Mouse (Mus musculus): ENCODE data around the gene Ccnt2. TPM values are rescaled to one million over a fixed set of nuclear protein-coding genes. Genes with fewer than 3 reads are reported as not detected.

The Ccnt2 gene
- polyA plus RNA-seq, 1 experiment from 2014 or later = 17.7 TPM

DNA sequence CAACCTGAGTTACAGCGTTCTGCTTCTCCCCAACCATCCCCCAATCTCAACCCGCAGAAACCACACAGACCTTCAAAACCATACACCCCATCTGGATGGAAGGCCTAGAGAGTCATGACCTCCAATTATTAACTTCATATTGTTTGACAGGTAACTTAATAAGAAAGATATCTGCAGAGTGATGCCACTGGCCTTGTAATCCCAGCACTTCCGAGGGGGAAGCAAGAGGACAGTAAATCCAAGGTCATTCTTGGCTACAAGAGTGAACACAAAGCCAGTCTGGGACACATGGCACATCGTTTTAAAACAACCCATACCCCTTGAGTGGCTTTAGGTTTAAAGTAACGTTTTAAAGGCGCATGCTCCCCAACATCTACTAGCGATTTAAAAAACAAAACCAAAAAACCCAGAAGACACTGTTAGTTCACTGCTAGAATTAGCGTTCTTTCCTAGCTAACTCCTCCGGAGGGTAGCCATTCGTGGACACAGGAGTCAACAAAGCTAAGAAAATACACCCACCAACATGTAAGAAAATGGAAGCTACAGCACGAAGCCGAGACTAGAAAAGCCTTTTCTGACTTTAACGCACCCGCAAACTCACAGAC, 664 bp upstream of the Ccnt2 start:
- Histone ChIP-seq H3K36me3 (ENCODE audit: control insufficient read depth, insufficient read depth) (no peaks in the 10 kb centered on the region), H3K27me3 (replicated peaks; ENCODE audit: control insufficient read depth, insufficient read depth, low read length) (no peaks in the 10 kb centered on the region), H3K9ac (ENCODE audit: low read depth, low read length) (peak overlapping the region; percentile 60), H3K27ac (ENCODE audit: low read depth, low read length) (peak overlapping the region; percentile 67), H3K9me3 (ENCODE audit: control insufficient read depth) (no peaks in the 10 kb centered on the region), H3K4me1 (replicated peaks; ENCODE audit: control insufficient read depth, insufficient read depth, low read length) (no peaks in the 10 kb centered on the region), H3K4me3 (ENCODE audit: low read depth, low read length) (peak overlapping the region; percentile 97), H3K4me2 (replicated peaks; ENCODE audit: low read depth) (peak overlapping the region; percentile 71)
- under 1% methylated on average over 14 of the region's 14 CpGs for WGBS
- peak; percentile 16 for ATAC-seq
- no peak for TF ChIP-seq CTCF (IDR thresholded peaks at IDR 0.05; ENCODE audit: low read depth)

- Histone ChIP-seq H3K36me3 (ENCODE audit: control insufficient read depth, insufficient read depth) (no peaks in the 10 kb centered on the region), H3K4me1 (replicated peaks; ENCODE audit: control insufficient read depth, insufficient read depth, low read length) (no peaks in the 10 kb centered on the region), H3K4me3 (ENCODE audit: low read depth, low read length) (peak overlapping the region; percentile 97), H3K4me2 (replicated peaks; ENCODE audit: low read depth) (peak overlapping the region; percentile 71), H3K27me3 (replicated peaks; ENCODE audit: control insufficient read depth, insufficient read depth, low read length) (no peaks in the 10 kb centered on the region), H3K9me3 (ENCODE audit: control insufficient read depth) (no peaks in the 10 kb centered on the region), H3K27ac (ENCODE audit: low read depth, low read length) (peak overlapping the region; percentile 98), H3K9ac (ENCODE audit: low read depth, low read length) (peak overlapping the region; percentile 95)
- ATAC-seq = peak; percentile 29
- WGBS = under 1% methylated on average over 31 of the region's 31 CpGs
- no peak for TF ChIP-seq CTCF (IDR thresholded peaks at IDR 0.05; ENCODE audit: low read depth)
Observed at GRCm38 (mm10) chr1:127774501-127774880, 527 bp downstream of the Ccnt2 start.

GRCm38 (mm10) chr1:127775206-127775720, 1.3 kb downstream of the Ccnt2 start:
- H3K27me3 ChIP-seq (replicated peaks; ENCODE audit: control insufficient read depth, insufficient read depth, low read length) = no peaks in the 10 kb centered on the region
- H3K4me3 ChIP-seq (ENCODE audit: low read depth, low read length) = peak overlapping the region; percentile 97
- WGBS = 5% methylated on average over 10 of the region's 10 CpGs
- no peak overlapping the region for H3K27ac ChIP-seq (ENCODE audit: low read depth, low read length)
- H3K9ac ChIP-seq (ENCODE audit: low read depth, low read length) = peak overlapping the region; percentile 95
- H3K4me1 ChIP-seq (replicated peaks; ENCODE audit: control insufficient read depth, insufficient read depth, low read length) = no peaks in the 10 kb centered on the region
- H3K9me3 ChIP-seq (ENCODE audit: control insufficient read depth) = no peaks in the 10 kb centered on the region
- no peak for ATAC-seq
- peak overlapping the region; percentile 71 for H3K4me2 ChIP-seq (replicated peaks; ENCODE audit: low read depth)
- no peak for TF ChIP-seq CTCF (IDR thresholded peaks at IDR 0.05; ENCODE audit: low read depth)
- no peaks in the 10 kb centered on the region for H3K36me3 ChIP-seq (ENCODE audit: control insufficient read depth, insufficient read depth)

GRCm38 (mm10) chr1:127776246-127776645, 2.3 kb downstream of the Ccnt2 start:
- H3K36me3 ChIP-seq (ENCODE audit: control insufficient read depth, insufficient read depth) = no peaks in the 10 kb centered on the region
- ATAC-seq = no peak
- H3K4me1 ChIP-seq (replicated peaks; ENCODE audit: control insufficient read depth, insufficient read depth, low read length) = no peaks in the 10 kb centered on the region
- no peak overlapping the region for H3K4me3 ChIP-seq (ENCODE audit: low read depth, low read length)
- WGBS = 28% methylated on average over 6 of the region's 6 CpGs
- no peak overlapping the region for H3K27ac ChIP-seq (ENCODE audit: low read depth, low read length)
- no peaks in the 10 kb centered on the region for H3K27me3 ChIP-seq (replicated peaks; ENCODE audit: control insufficient read depth, insufficient read depth, low read length)
- no peak overlapping the region for H3K9ac ChIP-seq (ENCODE audit: low read depth, low read length)
- H3K4me2 ChIP-seq (replicated peaks; ENCODE audit: low read depth) = peak overlapping the region; percentile 71; the same call in 1 of the 2 replicates
- no peak for TF ChIP-seq CTCF (IDR thresholded peaks at IDR 0.05; ENCODE audit: low read depth)
- H3K9me3 ChIP-seq (ENCODE audit: control insufficient read depth) = no peaks in the 10 kb centered on the region

GRCm38 (mm10) chr1:127778611-127779010, 4.6 kb downstream of the Ccnt2 start:
- Histone ChIP-seq H3K27me3 (replicated peaks; ENCODE audit: control insufficient read depth, insufficient read depth, low read length) (no peaks in the 10 kb centered on the region), H3K9ac (ENCODE audit: low read depth, low read length) (no peak overlapping the region), H3K4me2 (replicated peaks; ENCODE audit: low read depth) (no peak overlapping the region), H3K36me3 (ENCODE audit: control insufficient read depth, insufficient read depth) (0 out of 2 replicates have a peak, but pooled peaks cover 2% of the 10 kb centered on the region), H3K4me3 (ENCODE audit: low read depth, low read length) (no peak overlapping the region), H3K27ac (ENCODE audit: low read depth, low read length) (no peak overlapping the region), H3K9me3 (ENCODE audit: control insufficient read depth) (no peaks in the 10 kb centered on the region), H3K4me1 (replicated peaks; ENCODE audit: control insufficient read depth, insufficient read depth, low read length) (no peaks in the 10 kb centered on the region)
- 88% methylated on average over 3 of the region's 3 CpGs for WGBS
- TF ChIP-seq CTCF (IDR thresholded peaks at IDR 0.05; ENCODE audit: low read depth) = no peak
- no peak for ATAC-seq

DNA sequence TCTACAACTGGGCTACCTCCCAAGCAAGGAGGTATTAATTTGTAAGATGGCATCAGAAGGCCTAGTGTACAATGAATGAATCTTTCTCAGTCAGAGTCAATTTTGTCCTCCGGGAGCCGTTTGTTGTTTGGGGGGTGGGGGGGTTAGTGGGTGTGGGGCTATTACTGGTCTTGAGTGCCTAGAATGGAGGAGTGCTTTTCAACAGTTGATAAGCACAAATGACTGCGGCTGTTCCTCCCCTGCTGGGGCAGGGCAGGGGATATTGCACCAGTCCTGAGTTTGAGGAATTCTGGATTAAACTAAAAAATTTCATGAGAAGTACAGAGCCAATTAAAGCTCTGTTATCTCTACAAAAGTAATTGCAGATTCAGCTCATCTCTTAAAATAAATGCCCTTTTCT, 6.2 kb downstream of the Ccnt2 start:
- Histone ChIP-seq H3K9ac (ENCODE audit: low read depth, low read length) (no peak overlapping the region), H3K4me3 (ENCODE audit: low read depth, low read length) (no peak overlapping the region), H3K9me3 (ENCODE audit: control insufficient read depth) (no peaks in the 10 kb centered on the region), H3K27me3 (replicated peaks; ENCODE audit: control insufficient read depth, insufficient read depth, low read length) (no peaks in the 10 kb centered on the region), H3K4me1 (replicated peaks; ENCODE audit: control insufficient read depth, insufficient read depth, low read length) (no peaks in the 10 kb centered on the region), H3K36me3 (ENCODE audit: control insufficient read depth, insufficient read depth) (0 out of 2 replicates have a peak, but pooled peaks cover 2% of the 10 kb centered on the region), H3K4me2 (replicated peaks; ENCODE audit: low read depth) (no peak overlapping the region), H3K27ac (ENCODE audit: low read depth, low read length) (no peak overlapping the region)
- no peak for ATAC-seq
- no peak for TF ChIP-seq CTCF (IDR thresholded peaks at IDR 0.05; ENCODE audit: low read depth)
- WGBS = 27% methylated on average over 3 of the region's 3 CpGs
